Mouse (Mus musculus) MEL (cell line): ENCODE measurements around the gene Cntnap2.

Source experiments
- CTCF ChIP-seq, 3 experiments: IDR thresholded peaks in 2 of 3; conservative IDR thresholded peaks in 1 of 3; 2 replicates each; pipeline ENCODE4 v1.5.1; 2011 to 2012; ENCODE audit warnings: low read length in 3 of 3, low read depth in 2 of 3, mild to moderate bottlenecking in 2 of 3, improper control_type of control experiment in 1 of 3, inconsistent platforms in 1 of 3, mixed read lengths in 1 of 3, moderate library complexity in 1 of 3; ENCODE audit not compliant: control insufficient read depth in 1 of 3, insufficient read depth in 1 of 3, poor library complexity in 1 of 3, severe bottlenecking in 1 of 3
- ELF1 ChIP-seq: IDR thresholded peaks from 2 replicates; pipeline ENCODE4 v1.6.1; 2014; ENCODE audit warnings: low read depth, mild to moderate bottlenecking, inconsistent platforms, low read length, improper control_type of control experiment, moderate library complexity
- EP300 ChIP-seq, 2 experiments: IDR thresholded peaks; 2 replicates each; pipeline ENCODE4 v1.6.1; 2011; ENCODE audit warnings: improper control_type of control experiment in 2 of 2, low read length in 2 of 2, low read depth in 1 of 2, mild to moderate bottlenecking in 1 of 2
- GATA1 ChIP-seq: IDR thresholded peaks from 2 replicates; pipeline ENCODE4 v1.6.1; 2011; ENCODE audit warnings: low read depth, low read length, improper control_type of control experiment
- HCFC1 ChIP-seq: IDR thresholded peaks from 2 replicates; pipeline ENCODE4 v1.6.1; 2012; ENCODE audit warnings: low read depth, mild to moderate bottlenecking, inconsistent platforms, low read length, improper control_type of control experiment, moderate library complexity
- MAFK ChIP-seq: IDR thresholded peaks from 2 replicates; pipeline ENCODE4 v1.6.1; 2011; ENCODE audit warnings: low read depth, mild to moderate bottlenecking, low read length, improper control_type of control experiment, borderline replicate concordance
- MAX ChIP-seq: IDR thresholded peaks from 2 replicates; pipeline ENCODE4 v1.6.1; 2011; ENCODE audit warnings: low read length, improper control_type of control experiment
- POLR2A ChIP-seq, 2 experiments: IDR thresholded peaks; 2 replicates each; pipeline ENCODE4 v1.6.1; 2011 to 2012; ENCODE audit warnings: low read length in 2 of 2, mild to moderate bottlenecking in 2 of 2, control low read depth in 1 of 2, improper control_type of control experiment in 1 of 2, low read depth in 1 of 2, moderate library complexity in 1 of 2; ENCODE audit not compliant: control insufficient read depth in 1 of 2, insufficient read depth in 1 of 2, poor library complexity in 1 of 2
- POLR2AphosphoS2 ChIP-seq: IDR thresholded peaks from 2 replicates; pipeline ENCODE4 v1.6.1; 2011; ENCODE audit warnings: low read length, improper control_type of control experiment
- POLR2AphosphoS5 ChIP-seq: IDR thresholded peaks from 2 replicates; pipeline ENCODE4 v1.6.1; 2012; ENCODE audit warnings: low read depth, borderline replicate concordance, mild to moderate bottlenecking, inconsistent platforms, low read length, moderate library complexity, mixed read lengths
- SIN3A ChIP-seq: IDR thresholded peaks from 2 replicates; pipeline ENCODE4 v1.6.1; 2012; ENCODE audit warnings: low read length, improper control_type of control experiment, inconsistent platforms
- USF1 ChIP-seq: IDR thresholded peaks from 2 replicates; pipeline ENCODE4 v1.6.1; 2014; ENCODE audit warnings: low read depth, mild to moderate bottlenecking, inconsistent platforms, low read length, improper control_type of control experiment, moderate library complexity
- ZMIZ1 ChIP-seq: IDR thresholded peaks from 2 replicates; pipeline ENCODE4 v1.6.1; 2012; ENCODE audit warnings: low read depth, mild to moderate bottlenecking, inconsistent platforms, low read length, improper control_type of control experiment, moderate library complexity
- ZNF384 ChIP-seq: IDR thresholded peaks from 2 replicates; pipeline ENCODE4 v1.6.1; 2012; ENCODE audit warnings: low read depth, mild to moderate bottlenecking, inconsistent platforms, low read length, improper control_type of control experiment

- no peak for TF ChIP-seq ELF1
- no peak for TF ChIP-seq EP300 (IDR thresholded peaks at IDR 0.05; ENCODE audit: low read depth in 1 of 2, low read length in 2 of 2)
- no peak for TF ChIP-seq POLR2A (IDR thresholded peaks at IDR 0.05; ENCODE audit: control insufficient read depth in 1 of 2, insufficient read depth in 1 of 2, low read depth in 1 of 2, low read length in 2 of 2, poor library complexity in 1 of 2)
- TF ChIP-seq MAFK, result no peak
- TF ChIP-seq POLR2AphosphoS2, result no peak
- no peak for TF ChIP-seq GATA1
- no peak for TF ChIP-seq CTCF (IDR thresholded peaks at IDR 0.05 in 2 of 3, conservative IDR thresholded peaks at IDR 0.05 in 1 of 3; ENCODE audit: control insufficient read depth in 1 of 3, insufficient read depth in 1 of 3, low read depth in 2 of 3, low read length in 3 of 3, poor library complexity in 1 of 3, severe bottlenecking in 1 of 3)
- TF ChIP-seq ZMIZ1, result no peak
- no peak for TF ChIP-seq POLR2AphosphoS5
- no peak for TF ChIP-seq USF1
- TF ChIP-seq HCFC1, result no peak
- no peak for TF ChIP-seq ZNF384
- TF ChIP-seq SIN3A, result no peak
- TF ChIP-seq MAX, result no peak
These were observed 2200.5 kb downstream of the Cntnap2 start for GRCm38 (mm10) chr6:47259626-47260114.
